Mouse (Mus musculus) erythroblast, embryonic 14.5 days (primary cell): Measurements from ENCODE around the gene Atg7. TPM values are rescaled to one million over a fixed set of nuclear protein-coding genes. Genes with fewer than 3 reads are reported as not detected.

Experiments used
- H3K27me3 ChIP-seq: 2 replicates; pipeline ENCODE4 v1.6.1; 2012; ENCODE audit warnings: inconsistent platforms; ENCODE audit not compliant: control insufficient read depth
- H3K36me3 ChIP-seq: 2 replicates; pipeline ENCODE4 v1.6.1; 2012; ENCODE audit warnings: mild to moderate bottlenecking, inconsistent platforms; ENCODE audit not compliant: control insufficient read depth
- H3K4me1 ChIP-seq: 2 replicates; pipeline ENCODE4 v1.6.1; 2012; ENCODE audit warnings: inconsistent platforms; ENCODE audit not compliant: control insufficient read depth
- H3K4me3 ChIP-seq: replicated peaks from 2 replicates; pipeline ENCODE3; 2012; ENCODE audit warnings: moderate library complexity, mild to moderate bottlenecking, inconsistent platforms
- H3K9me3 ChIP-seq: 2 replicates; pipeline ENCODE4 v1.6.1; 2012; ENCODE audit warnings: low read length, inconsistent platforms, mixed read lengths; ENCODE audit not compliant: control insufficient read depth
- GATA1 ChIP-seq: IDR thresholded peaks from 2 replicates; pipeline ENCODE4 v1.6.1; 2012; ENCODE audit warnings: low read length, inconsistent platforms, mixed read lengths
- TAL1 ChIP-seq: IDR thresholded peaks from 3 replicates; pipeline ENCODE4 v1.6.1; 2012; ENCODE audit warnings: low read length, inconsistent platforms, mixed read lengths
- polyA plus RNA-seq: library from polyadenylated mRNA; stranded (reverse); fragments of >175 nt; gene quantifications from 2 replicates; pipeline ENCODE4 v1.2.3, GENCODE M21; 2012

Gene Atg7
- polyA plus RNA-seq, 1 experiment: 6.0 TPM

DNA sequence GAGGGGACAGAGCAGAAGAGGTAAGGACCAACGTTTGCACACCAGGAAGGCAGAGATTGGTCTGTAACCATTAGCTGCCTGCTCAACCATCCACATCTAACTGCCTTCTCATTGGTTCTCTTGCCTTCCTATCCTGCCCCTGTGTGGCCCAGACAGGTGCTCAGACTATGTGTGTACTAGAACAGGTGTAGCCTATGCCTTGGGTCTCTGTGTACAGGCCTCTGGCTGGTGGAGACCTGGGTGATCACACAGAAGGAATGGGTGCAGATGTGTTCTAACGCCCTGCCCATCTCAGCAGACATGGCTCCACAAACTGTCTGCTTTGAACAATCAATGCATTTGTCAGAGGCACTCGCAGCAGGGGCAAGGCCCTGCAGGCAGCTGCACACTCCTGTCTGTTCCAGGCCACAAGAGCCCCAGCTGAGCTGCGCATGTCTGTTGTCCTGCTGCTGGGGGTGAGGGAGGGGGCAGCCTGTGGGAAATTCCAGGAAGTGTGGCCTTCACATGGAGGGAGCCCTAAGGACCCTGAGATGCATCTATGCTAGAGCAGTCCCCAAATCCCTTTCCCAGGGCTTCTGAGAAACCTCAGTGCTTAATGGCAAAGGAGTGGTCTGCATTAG lies 203.4 kb downstream of the Atg7 start:
- Histone ChIP-seq H3K36me3 (no peaks in the 10 kb centered on the region), H3K4me3 (no peak overlapping the region), H3K27me3 (no peaks in the 10 kb centered on the region), H3K4me1 (no peaks in the 10 kb centered on the region; the same call in 1 of the 2 replicates), H3K9me3 (peaks cover 11% of the 10 kb centered on the region)
- TF ChIP-seq GATA1 (no peak), TAL1 (no peak)

- H3K4me1 ChIP-seq: no peaks in the 10 kb centered on the region; the same call in 1 of the 2 replicates
- H3K9me3 ChIP-seq: peaks cover 8% of the 10 kb centered on the region
- no peaks in the 10 kb centered on the region for H3K27me3 ChIP-seq
- TF ChIP-seq GATA1 (no peak), TAL1 (no peak)
- no peak overlapping the region for H3K4me3 ChIP-seq
- H3K36me3 ChIP-seq: no peaks in the 10 kb centered on the region
Measured at GRCm38 (mm10) chr6:114847582-114848174, 204.8 kb downstream of the Atg7 start.

DNA sequence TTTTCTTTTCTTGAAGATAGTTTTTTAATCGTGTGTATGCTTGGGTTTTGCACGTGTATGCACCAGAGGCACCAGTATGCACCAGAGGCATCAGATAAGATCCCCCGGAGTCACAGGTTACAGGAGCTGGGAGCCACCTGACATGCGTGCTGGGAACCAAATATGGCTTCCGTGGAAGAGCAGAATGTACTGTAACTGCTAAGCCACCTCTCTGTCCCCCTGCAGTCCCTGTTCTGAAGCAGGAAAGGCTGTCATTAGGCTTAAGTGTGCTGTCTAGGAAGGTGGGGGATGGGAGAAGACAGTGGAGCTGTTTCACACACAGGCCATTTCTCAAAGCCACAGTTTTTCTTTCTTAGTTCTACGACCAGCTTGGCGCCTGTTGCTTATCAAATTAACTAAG lies 205.9 kb downstream of the Atg7 start:
- H3K4me1 ChIP-seq: no peaks in the 10 kb centered on the region; the same call in 1 of the 2 replicates
- no peak overlapping the region for H3K4me3 ChIP-seq
- 0 out of 2 replicates have a peak, but pooled peaks have one; percentile 10 for TF ChIP-seq GATA1
- no peak for TF ChIP-seq TAL1
- peaks cover 3% of the 10 kb centered on the region; the same call in 1 of the 2 replicates for H3K9me3 ChIP-seq
- H3K36me3 ChIP-seq: no peaks in the 10 kb centered on the region
- no peaks in the 10 kb centered on the region for H3K27me3 ChIP-seq

DNA sequence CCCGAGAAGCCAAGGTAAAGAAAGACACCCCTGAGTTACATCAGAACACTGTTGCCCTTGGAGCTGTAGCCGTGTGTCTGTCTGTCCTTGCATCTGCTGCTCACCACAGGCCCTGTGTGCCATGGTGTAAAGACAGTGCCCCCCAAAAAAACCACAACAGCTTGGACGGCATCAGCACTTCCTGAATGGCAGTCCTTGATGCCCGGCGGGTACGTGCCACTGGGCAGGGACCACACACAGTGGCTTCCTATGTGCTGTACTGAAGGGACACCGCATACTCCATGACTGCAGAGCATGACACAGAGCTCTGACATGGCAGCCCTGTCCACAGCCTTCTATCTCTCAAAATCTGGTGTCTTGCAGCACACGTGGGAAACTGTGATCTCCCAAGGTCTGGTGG lies 206.9 kb downstream of the Atg7 start:
- Histone ChIP-seq H3K36me3 (no peaks in the 10 kb centered on the region), H3K4me3 (no peak overlapping the region), H3K4me1 (no peaks in the 10 kb centered on the region; the same call in 1 of the 2 replicates), H3K27me3 (no peaks in the 10 kb centered on the region), H3K9me3 (no peaks in the 10 kb centered on the region)
- TF ChIP-seq TAL1 (no peak), GATA1 (no peak)

DNA sequence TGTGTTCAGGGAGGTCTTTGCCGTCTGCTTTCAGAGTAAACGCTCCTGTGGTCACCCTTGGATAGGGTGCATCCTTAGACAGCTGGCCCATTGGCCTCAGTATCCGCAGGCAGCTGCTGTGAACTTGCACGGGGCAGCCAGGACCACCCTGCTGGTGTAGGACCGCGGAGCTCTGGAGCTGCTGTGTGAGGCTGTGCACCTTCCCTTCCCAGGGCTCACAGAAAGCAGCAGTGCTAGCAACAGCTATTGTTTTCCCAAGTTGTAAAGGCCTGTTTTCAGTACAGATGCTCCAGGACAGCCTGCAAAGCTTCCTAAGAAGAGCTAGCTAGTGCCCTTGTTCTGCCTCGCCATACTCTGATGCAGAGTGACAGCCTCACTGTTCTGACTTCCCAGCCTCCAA lies 208.8 kb downstream of the Atg7 start:
- H3K4me3 ChIP-seq: no peak overlapping the region
- no peaks in the 10 kb centered on the region for H3K27me3 ChIP-seq
- H3K9me3 ChIP-seq: no peaks in the 10 kb centered on the region
- TF ChIP-seq TAL1: no peak
- no peak for TF ChIP-seq GATA1
- H3K4me1 ChIP-seq: no peaks in the 10 kb centered on the region; the same call in 1 of the 2 replicates
- no peaks in the 10 kb centered on the region for H3K36me3 ChIP-seq

- Histone ChIP-seq H3K27me3 (no peaks in the 10 kb centered on the region), H3K4me3 (no peak overlapping the region), H3K4me1 (no peaks in the 10 kb centered on the region; the same call in 1 of the 2 replicates), H3K9me3 (no peaks in the 10 kb centered on the region), H3K36me3 (no peaks in the 10 kb centered on the region)
- TF ChIP-seq GATA1: no peak
- TF ChIP-seq TAL1: no peak
Measured at GRCm38 (mm10) chr6:114852739-114853138, 209.8 kb downstream of the Atg7 start.

DNA sequence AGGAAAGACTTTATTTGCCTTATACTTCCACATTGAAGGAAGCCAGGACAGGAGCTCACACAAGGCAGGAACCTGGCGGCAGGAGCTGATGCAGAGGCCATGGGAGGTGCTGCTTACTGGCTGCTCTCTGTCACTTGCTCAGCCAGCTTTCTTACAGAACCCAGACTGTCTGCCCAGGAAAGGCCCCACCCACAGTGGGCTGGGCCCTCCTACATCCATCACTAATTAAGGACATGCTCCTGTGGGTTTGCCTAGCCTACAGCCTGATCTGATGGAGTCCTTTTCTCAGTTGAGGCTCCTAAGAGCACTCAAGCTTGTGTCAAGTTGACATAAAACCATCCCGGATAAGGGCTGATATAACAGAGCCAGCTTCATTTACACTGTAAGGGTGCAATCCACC lies 211.5 kb downstream of the Atg7 start:
- Histone ChIP-seq H3K36me3 (peaks cover 7% of the 10 kb centered on the region), H3K4me1 (no peaks in the 10 kb centered on the region; the same call in 1 of the 2 replicates), H3K9me3 (no peaks in the 10 kb centered on the region), H3K27me3 (no peaks in the 10 kb centered on the region), H3K4me3 (no peak overlapping the region)
- TF ChIP-seq GATA1 (no peak), TAL1 (no peak)

DNA sequence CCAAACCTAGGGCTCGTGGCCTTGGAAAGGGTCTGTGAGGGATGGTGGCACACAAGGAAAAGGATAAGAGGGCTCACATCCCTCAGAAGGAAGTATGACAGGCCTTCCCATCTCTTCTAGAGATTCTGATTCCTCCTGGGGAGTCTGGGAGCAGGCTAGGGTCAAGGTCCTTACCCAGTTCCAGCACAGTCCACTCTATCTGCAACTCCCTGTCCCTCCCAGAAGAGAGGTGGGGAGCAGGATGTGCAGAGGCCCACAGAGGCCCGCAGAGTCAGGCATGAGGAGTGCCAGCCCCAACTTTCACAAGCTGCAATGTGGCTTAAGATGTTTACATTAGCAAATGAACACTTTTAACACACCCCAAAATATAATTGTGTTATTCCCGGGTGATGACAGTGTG lies 212.7 kb downstream of the Atg7 start:
- Histone ChIP-seq H3K4me3 (no peak overlapping the region), H3K27me3 (no peaks in the 10 kb centered on the region), H3K9me3 (no peaks in the 10 kb centered on the region), H3K36me3 (peaks cover 16% of the 10 kb centered on the region), H3K4me1 (no peaks in the 10 kb centered on the region)
- no peak for TF ChIP-seq GATA1
- no peak for TF ChIP-seq TAL1

- no peaks in the 10 kb centered on the region for H3K4me1 ChIP-seq
- H3K36me3 ChIP-seq: peaks cover 25% of the 10 kb centered on the region
- no peak for TF ChIP-seq TAL1
- no peak for TF ChIP-seq GATA1
- no peaks in the 10 kb centered on the region for H3K9me3 ChIP-seq
- no peaks in the 10 kb centered on the region for H3K27me3 ChIP-seq
- no peak overlapping the region for H3K4me3 ChIP-seq
Measured at GRCm38 (mm10) chr6:114856501-114856900, 213.6 kb downstream of the Atg7 start.
